Mouse (Mus musculus): Measurements from ENCODE around the gene Tns3. TPM values are rescaled to one million over a fixed set of nuclear protein-coding genes. Genes with fewer than 3 reads are reported as not detected.
A peak's percentile ranks its signal among the peaks of the same experiment; 100 is the strongest.

Tns3 gene
- polyA plus RNA-seq, 1 experiment from 2014 or later, result 12.6 TPM

DNA sequence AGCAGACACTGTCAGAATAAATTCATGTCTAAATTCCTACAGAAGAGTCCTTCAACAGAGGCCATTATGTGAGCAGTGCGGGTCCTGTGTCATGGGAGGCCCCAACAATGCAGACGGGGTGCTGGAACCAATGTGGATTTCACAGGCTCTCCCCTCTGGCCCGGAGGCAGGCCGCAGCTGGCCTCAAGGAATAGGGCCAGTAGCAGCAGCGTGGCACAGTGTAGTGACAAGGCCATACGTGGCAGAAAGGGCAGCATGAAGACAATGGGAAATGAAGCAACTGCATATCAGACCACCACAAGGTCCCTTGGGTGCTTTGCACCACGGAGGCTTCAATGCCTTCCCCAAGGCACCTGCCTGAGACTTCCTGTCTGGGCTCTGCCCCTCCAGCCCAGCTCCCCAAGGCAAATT, 62.9 kb downstream of the Tns3 start:
- Histone ChIP-seq H3K27ac (no peak overlapping the region), H3K4me2 (replicated peaks) (no peak overlapping the region), H3K27me3 (replicated peaks) (no peaks in the 10 kb centered on the region), H3K9ac (no peak overlapping the region), H3K36me3 (no peaks in the 10 kb centered on the region), H3K9me3 (no peaks in the 10 kb centered on the region), H3K4me1 (peaks cover 16% of the 10 kb centered on the region), H3K4me3 (no peak overlapping the region)
- ATAC-seq (ENCODE audit: low FRiP score, low read depth), result peak; percentile 89
- 29% methylated on average over 7 of the region's 7 CpGs for WGBS

DNA sequence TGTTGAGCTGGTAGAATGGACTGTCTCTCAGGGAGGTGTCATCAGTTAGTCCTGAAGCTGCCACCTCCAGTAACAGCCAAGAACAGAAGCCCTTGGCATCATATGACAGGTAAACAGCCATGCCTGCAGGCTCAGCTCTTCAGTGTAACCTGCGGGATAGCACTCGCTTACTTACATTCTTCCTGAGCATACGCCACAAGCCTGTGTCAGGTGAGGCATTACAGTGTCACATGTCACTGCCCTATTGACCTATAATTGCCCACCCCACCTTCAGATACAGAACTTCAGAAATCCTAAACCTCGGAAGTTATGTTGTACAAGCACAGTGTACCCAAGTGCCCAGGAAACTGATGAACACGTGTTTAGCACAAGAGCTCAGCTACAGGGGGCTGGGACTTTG, 68.7 kb downstream of the Tns3 start:
- H3K4me2 ChIP-seq (replicated peaks), result no peak overlapping the region
- WGBS, result 92% methylated on average over 5 of the region's 5 CpGs
- no peak overlapping the region for H3K9ac ChIP-seq
- no peaks in the 10 kb centered on the region for H3K36me3 ChIP-seq
- H3K27ac ChIP-seq, result no peak overlapping the region
- no peaks in the 10 kb centered on the region for H3K27me3 ChIP-seq (replicated peaks)
- H3K9me3 ChIP-seq, result no peaks in the 10 kb centered on the region; the same call in 1 of the 2 replicates
- peaks cover 5% of the 10 kb centered on the region; the same call in 1 of the 2 replicates for H3K4me1 ChIP-seq
- no peak overlapping the region for H3K4me3 ChIP-seq
- ATAC-seq (ENCODE audit: low FRiP score, low read depth), result no peak

- no peak overlapping the region for H3K4me2 ChIP-seq (replicated peaks)
- H3K27me3 ChIP-seq (replicated peaks), result no peaks in the 10 kb centered on the region
- ATAC-seq (ENCODE audit: low FRiP score, low read depth), result no peak
- 89% methylated on average over 3 of the region's 3 CpGs for WGBS
- no peak overlapping the region for H3K9ac ChIP-seq
- no peaks in the 10 kb centered on the region; the same call in 1 of the 2 replicates for H3K9me3 ChIP-seq
- H3K4me3 ChIP-seq, result no peak overlapping the region
- no peaks in the 10 kb centered on the region for H3K4me1 ChIP-seq
- no peak overlapping the region for H3K27ac ChIP-seq
- H3K36me3 ChIP-seq, result no peaks in the 10 kb centered on the region
These were observed 71.2 kb downstream of the Tns3 start for GRCm38 (mm10) chr11:8593172-8593571.

- Histone ChIP-seq H3K4me2 (replicated peaks) (no peak overlapping the region), H3K27ac (no peak overlapping the region), H3K36me3 (no peaks in the 10 kb centered on the region), H3K27me3 (replicated peaks) (no peaks in the 10 kb centered on the region), H3K9me3 (no peaks in the 10 kb centered on the region; the same call in 1 of the 2 replicates), H3K4me1 (no peaks in the 10 kb centered on the region), H3K9ac (no peak overlapping the region), H3K4me3 (no peak overlapping the region)
- WGBS, result 93% methylated on average over 5 of the region's 5 CpGs
- no peak for ATAC-seq (ENCODE audit: low FRiP score, low read depth)
These were observed 73.1 kb downstream of the Tns3 start for GRCm38 (mm10) chr11:8591271-8591670.

- no peaks in the 10 kb centered on the region; the same call in 1 of the 2 replicates for H3K9me3 ChIP-seq
- H3K27me3 ChIP-seq (replicated peaks), result no peaks in the 10 kb centered on the region
- H3K4me2 ChIP-seq (replicated peaks), result no peak overlapping the region
- no peak overlapping the region for H3K4me3 ChIP-seq
- WGBS, result 77% methylated on average over 9 of the region's 9 CpGs
- 0 out of 2 replicates have a peak, but pooled peaks cover 7% of the 10 kb centered on the region for H3K4me1 ChIP-seq
- no peak for ATAC-seq (ENCODE audit: low FRiP score, low read depth)
- no peak overlapping the region for H3K9ac ChIP-seq
- H3K27ac ChIP-seq, result no peak overlapping the region
- H3K36me3 ChIP-seq, result no peaks in the 10 kb centered on the region
These were observed 75.0 kb downstream of the Tns3 start for GRCm38 (mm10) chr11:8589226-8589905.

DNA sequence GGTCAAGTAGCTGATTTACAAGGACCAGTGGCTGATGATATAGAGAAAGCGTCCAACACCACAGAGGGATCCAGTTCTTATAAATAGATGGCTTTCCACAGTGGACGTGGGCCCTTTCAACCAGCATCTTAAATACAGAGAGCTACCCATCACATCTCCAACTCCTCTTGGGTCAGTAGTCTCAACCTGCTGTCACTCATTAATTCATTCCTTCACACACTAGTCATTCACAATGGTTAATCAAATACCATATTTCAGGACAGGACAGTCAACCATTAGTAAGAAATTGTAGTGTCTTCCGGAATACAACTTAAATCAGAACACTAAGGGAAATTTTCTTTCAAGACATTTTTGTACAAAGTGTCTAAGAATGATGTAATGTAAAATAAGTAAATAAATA, 76.4 kb downstream of the Tns3 start:
- no peaks in the 10 kb centered on the region for H3K36me3 ChIP-seq
- no peak overlapping the region for H3K27ac ChIP-seq
- no peak overlapping the region for H3K4me3 ChIP-seq
- no peaks in the 10 kb centered on the region for H3K9me3 ChIP-seq
- no peak overlapping the region for H3K9ac ChIP-seq
- H3K4me2 ChIP-seq (replicated peaks), result no peak overlapping the region
- ATAC-seq (ENCODE audit: low FRiP score, low read depth), result no peak
- H3K4me1 ChIP-seq, result 0 out of 2 replicates have a peak, but pooled peaks cover 8% of the 10 kb centered on the region
- 95% methylated on average over 3 of the region's 3 CpGs for WGBS
- H3K27me3 ChIP-seq (replicated peaks), result no peaks in the 10 kb centered on the region

DNA sequence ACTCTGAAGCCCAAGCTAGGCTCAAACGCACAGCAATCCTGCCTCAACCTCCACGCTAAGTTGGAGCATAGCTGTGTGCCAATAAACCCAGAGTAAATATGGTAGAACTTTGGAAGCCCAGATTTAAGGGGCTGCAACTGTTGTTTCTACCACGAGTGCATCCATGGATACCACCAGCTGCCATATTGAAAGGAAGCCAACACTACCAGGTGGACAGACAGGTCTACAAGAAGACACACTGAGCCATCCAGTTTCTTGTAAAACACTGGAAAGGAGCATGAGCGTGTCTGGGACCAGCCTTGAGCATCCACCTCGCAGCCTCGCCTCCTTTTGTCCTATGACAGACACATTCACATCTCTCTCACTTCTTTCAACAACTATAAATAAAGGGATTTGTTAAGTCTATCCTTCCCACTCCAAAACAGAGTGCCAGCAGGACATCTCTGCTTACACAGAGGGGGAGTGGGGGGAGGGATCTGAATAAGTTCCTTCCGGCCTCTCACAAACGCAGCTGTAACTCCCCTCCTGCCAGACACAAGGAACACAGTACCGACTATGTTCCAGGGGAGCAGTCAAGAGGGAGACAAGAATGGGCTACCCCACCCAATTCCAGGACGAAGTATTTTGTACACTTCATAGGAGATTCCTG, 77.2 kb downstream of the Tns3 start:
- ATAC-seq (ENCODE audit: low FRiP score, low read depth), result no peak

GRCm38 (mm10) chr11:8586374-8586773, 78.0 kb downstream of the Tns3 start:
- no peak overlapping the region for H3K9ac ChIP-seq
- no peak overlapping the region for H3K4me2 ChIP-seq (replicated peaks)
- 80% methylated on average over 2 of the region's 2 CpGs for WGBS
- ATAC-seq (ENCODE audit: low FRiP score, low read depth), result no peak
- no peak overlapping the region for H3K4me3 ChIP-seq
- no peaks in the 10 kb centered on the region for H3K36me3 ChIP-seq
- H3K27ac ChIP-seq, result no peak overlapping the region
- no peaks in the 10 kb centered on the region for H3K9me3 ChIP-seq
- 0 out of 2 replicates have a peak, but pooled peaks cover 8% of the 10 kb centered on the region for H3K4me1 ChIP-seq
- H3K27me3 ChIP-seq (replicated peaks), result no peaks in the 10 kb centered on the region

More for the DNA sequence above, 77.2 kb downstream of the Tns3 start:
- H3K9ac ChIP-seq, result no peak overlapping the region
- 59% methylated on average over 10 of the region's 10 CpGs for WGBS
- H3K36me3 ChIP-seq, result no peaks in the 10 kb centered on the region
- no peaks in the 10 kb centered on the region for H3K9me3 ChIP-seq
- no peak overlapping the region for H3K4me3 ChIP-seq
- H3K27ac ChIP-seq, result no peak overlapping the region
- 0 out of 2 replicates have a peak, but pooled peaks cover 8% of the 10 kb centered on the region for H3K4me1 ChIP-seq
- no peaks in the 10 kb centered on the region for H3K27me3 ChIP-seq (replicated peaks)
- no peak overlapping the region for H3K4me2 ChIP-seq (replicated peaks)

DNA sequence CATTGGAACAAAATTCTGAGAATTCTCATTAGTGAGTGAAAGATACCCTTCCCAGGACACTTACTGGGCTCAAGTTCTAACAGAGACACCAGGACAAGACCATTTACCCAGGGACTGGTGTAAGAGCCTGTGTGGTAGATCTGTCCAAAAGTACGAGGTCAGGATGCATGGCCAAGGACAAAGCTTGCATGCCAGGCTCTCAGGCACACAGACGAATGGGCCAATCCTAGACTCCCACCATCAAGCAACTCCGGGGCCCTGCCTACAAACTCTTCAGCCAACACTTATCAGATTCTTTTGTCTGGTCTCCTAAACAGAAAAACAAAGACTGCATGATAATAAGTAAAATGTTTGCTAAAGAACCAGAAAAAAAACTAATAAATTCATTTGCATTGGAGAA, 78.6 kb downstream of the Tns3 start:
- Histone ChIP-seq H3K4me2 (replicated peaks) (no peak overlapping the region), H3K9ac (no peak overlapping the region), H3K4me1 (0 out of 2 replicates have a peak, but pooled peaks cover 8% of the 10 kb centered on the region), H3K27ac (no peak overlapping the region), H3K36me3 (no peaks in the 10 kb centered on the region), H3K27me3 (replicated peaks) (no peaks in the 10 kb centered on the region), H3K4me3 (no peak overlapping the region), H3K9me3 (no peaks in the 10 kb centered on the region)
- WGBS, result 78% methylated on average over 3 of the region's 3 CpGs
- ATAC-seq (ENCODE audit: low FRiP score, low read depth), result no peak

GRCm38 (mm10) chr11:8584925-8585324, 79.4 kb downstream of the Tns3 start:
- Histone ChIP-seq H3K4me2 (replicated peaks) (no peak overlapping the region), H3K27ac (no peak overlapping the region), H3K36me3 (no peaks in the 10 kb centered on the region), H3K9ac (no peak overlapping the region), H3K27me3 (replicated peaks) (no peaks in the 10 kb centered on the region), H3K9me3 (no peaks in the 10 kb centered on the region), H3K4me3 (no peak overlapping the region), H3K4me1 (0 out of 2 replicates have a peak, but pooled peaks cover 8% of the 10 kb centered on the region)
- no peak for ATAC-seq (ENCODE audit: low FRiP score, low read depth)
- WGBS, result 53% methylated on average over 1 of the region's 1 CpGs

DNA sequence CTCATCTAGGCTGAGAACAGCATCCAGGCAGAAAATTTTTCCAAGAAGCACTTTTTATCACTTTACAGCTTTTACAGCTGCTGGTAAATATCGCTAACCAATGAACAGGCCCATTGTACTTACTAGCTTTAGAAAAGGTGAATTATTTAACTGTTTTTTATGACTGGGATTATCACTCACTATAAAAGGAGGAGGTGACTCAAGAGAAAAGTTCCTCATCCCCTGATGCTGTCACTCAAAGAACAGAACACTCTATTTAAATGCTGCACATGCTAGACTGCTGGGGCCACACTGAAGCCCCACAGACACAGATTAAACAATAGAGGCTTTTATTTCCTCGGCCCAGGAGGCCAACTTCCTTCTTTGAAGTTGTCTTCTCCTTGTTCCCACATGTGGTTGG, 80.0 kb downstream of the Tns3 start:
- H3K27ac ChIP-seq, result no peak overlapping the region
- no peak overlapping the region for H3K9ac ChIP-seq
- no peak overlapping the region for H3K4me3 ChIP-seq
- 0 out of 2 replicates have a peak, but pooled peaks cover 8% of the 10 kb centered on the region for H3K4me1 ChIP-seq
- no peaks in the 10 kb centered on the region for H3K9me3 ChIP-seq
- WGBS, result 36% methylated on average over 2 of the region's 2 CpGs
- H3K36me3 ChIP-seq, result no peaks in the 10 kb centered on the region
- no peak overlapping the region for H3K4me2 ChIP-seq (replicated peaks)
- ATAC-seq (ENCODE audit: low FRiP score, low read depth), result no peak
- H3K27me3 ChIP-seq (replicated peaks), result no peaks in the 10 kb centered on the region

GRCm38 (mm10) chr11:8583137-8583536, 81.2 kb downstream of the Tns3 start:
- H3K4me3 ChIP-seq, result no peak overlapping the region
- no peak overlapping the region for H3K27ac ChIP-seq
- no peak overlapping the region for H3K4me2 ChIP-seq (replicated peaks)
- ATAC-seq (ENCODE audit: low FRiP score, low read depth), result no peak
- no peaks in the 10 kb centered on the region for H3K9me3 ChIP-seq
- no peak overlapping the region for H3K9ac ChIP-seq
- no peaks in the 10 kb centered on the region for H3K36me3 ChIP-seq
- 91% methylated on average over 3 of the region's 3 CpGs for WGBS
- no peaks in the 10 kb centered on the region for H3K27me3 ChIP-seq (replicated peaks)
- 0 out of 2 replicates have a peak, but pooled peaks cover 8% of the 10 kb centered on the region for H3K4me1 ChIP-seq
